Mouse (Mus musculus): ENCODE results near the gene Ccr3. TPM values are rescaled to one million over a fixed set of nuclear protein-coding genes. Genes with fewer than 3 reads are reported as not detected.
"Not testable (repeated sequence)": the region's sequence is repeated elsewhere in the genome, so short reads cannot be mapped to it uniquely, and the experiment has no call there.

The Ccr3 gene
- polyA plus RNA-seq, 1 experiment from 2014 or later, result 0.05 TPM

- H3K27me3 ChIP-seq (replicated peaks), result no peaks in the 10 kb centered on the region; the same call in 1 of the 2 replicates
- H3K4me2 ChIP-seq, result no peak overlapping the region
- no peak overlapping the region for H3K27ac ChIP-seq
- no peak overlapping the region for H3K4me3 ChIP-seq
- ATAC-seq, result no peak
- no peaks in the 10 kb centered on the region for H3K9me3 ChIP-seq (replicated peaks)
- H3K9ac ChIP-seq, result no peak overlapping the region
- WGBS (ENCODE audit: insufficient replicate concordance), result 20% methylated on average over 3 of the region's 3 CpGs
- peaks cover 20% of the 10 kb centered on the region for H3K4me1 ChIP-seq
- H3K36me3 ChIP-seq, result no peaks in the 10 kb centered on the region
These were observed 34.5 kb downstream of the Ccr3 start for GRCm38 (mm10) chr9:124056158-124056709.

GRCm38 (mm10) chr9:124059660-124060352 is 38.0 kb downstream of the Ccr3 start:
- H3K4me3 ChIP-seq, result no peak overlapping the region
- no peak overlapping the region for H3K4me2 ChIP-seq
- no peak overlapping the region for H3K9ac ChIP-seq
- no peaks in the 10 kb centered on the region; the same call in 1 of the 2 replicates for H3K27me3 ChIP-seq (replicated peaks)
- H3K9me3 ChIP-seq (replicated peaks), result no peaks in the 10 kb centered on the region
- peak overlapping the region; percentile 49; the same call in 1 of the 2 replicates for H3K27ac ChIP-seq
- peak; percentile 64 for ATAC-seq
- H3K36me3 ChIP-seq, result no peaks in the 10 kb centered on the region
- WGBS (ENCODE audit: insufficient replicate concordance), result 52% methylated on average over 2 of the region's 2 CpGs
- H3K4me1 ChIP-seq, result peaks cover 25% of the 10 kb centered on the region

GRCm38 (mm10) chr9:124061474-124062432 is 40.0 kb downstream of the Ccr3 start:
- not testable (repeated sequence) for H3K9me3 ChIP-seq (replicated peaks); H3K36me3 ChIP-seq; H3K4me3 ChIP-seq; H3K27me3 ChIP-seq (replicated peaks)
- H3K27ac ChIP-seq, result peak overlapping the region; percentile 91
- ATAC-seq, result peak; percentile 57
- H3K4me2 ChIP-seq, result peak overlapping the region; percentile 53
- peaks cover 18% of the 10 kb centered on the region for H3K4me1 ChIP-seq
- peak overlapping the region; percentile 39; the same call in 1 of the 2 replicates for H3K9ac ChIP-seq
- WGBS (ENCODE audit: insufficient replicate concordance), result 21% methylated on average over 3 of the region's 3 CpGs

GRCm38 (mm10) chr9:124066572-124067103 is 44.9 kb downstream of the Ccr3 start:
- H3K4me2 ChIP-seq, result no peak overlapping the region
- ATAC-seq, result no peak
- H3K36me3 ChIP-seq, result no peaks in the 10 kb centered on the region
- no peaks in the 10 kb centered on the region for H3K9me3 ChIP-seq (replicated peaks)
- H3K27ac ChIP-seq, result no peak overlapping the region
- no peak overlapping the region for H3K9ac ChIP-seq
- no peaks in the 10 kb centered on the region for H3K27me3 ChIP-seq (replicated peaks)
- peaks cover 10% of the 10 kb centered on the region for H3K4me1 ChIP-seq
- no peak overlapping the region for H3K4me3 ChIP-seq

- ATAC-seq, result no peak
- H3K9ac ChIP-seq, result no peak overlapping the region
- WGBS (ENCODE audit: insufficient replicate concordance), result 26% methylated on average over 2 of the region's 2 CpGs
- H3K4me1 ChIP-seq, result peaks cover 4% of the 10 kb centered on the region
- H3K4me3 ChIP-seq, result no peak overlapping the region
- H3K9me3 ChIP-seq (replicated peaks), result no peaks in the 10 kb centered on the region
- no peaks in the 10 kb centered on the region for H3K27me3 ChIP-seq (replicated peaks)
- no peak overlapping the region for H3K4me2 ChIP-seq
- H3K27ac ChIP-seq, result no peak overlapping the region
- no peaks in the 10 kb centered on the region for H3K36me3 ChIP-seq
These were observed 46.6 kb downstream of the Ccr3 start for GRCm38 (mm10) chr9:124068098-124069058.

- Histone ChIP-seq H3K4me2 (no peak overlapping the region), H3K27me3 (replicated peaks) (no peaks in the 10 kb centered on the region), H3K27ac (no peak overlapping the region), H3K9ac (no peak overlapping the region), H3K4me3 (no peak overlapping the region), H3K9me3 (replicated peaks) (no peaks in the 10 kb centered on the region), H3K4me1 (peaks cover 4% of the 10 kb centered on the region), H3K36me3 (no peaks in the 10 kb centered on the region)
- 68% methylated on average over 1 of the region's 1 CpGs for WGBS (ENCODE audit: insufficient replicate concordance)
- ATAC-seq, result no peak
These were observed 49.7 kb downstream of the Ccr3 start for GRCm38 (mm10) chr9:124071506-124071905.

- Histone ChIP-seq H3K27ac (no peak overlapping the region), H3K36me3 (no peaks in the 10 kb centered on the region), H3K4me2 (no peak overlapping the region), H3K27me3 (replicated peaks) (no peaks in the 10 kb centered on the region), H3K4me3 (no peak overlapping the region), H3K9me3 (replicated peaks) (no peaks in the 10 kb centered on the region), H3K4me1 (0 out of 2 replicates have a peak, but pooled peaks cover 2% of the 10 kb centered on the region), H3K9ac (no peak overlapping the region)
- no peak for ATAC-seq
- WGBS (ENCODE audit: insufficient replicate concordance), result 59% methylated on average over 4 of the region's 4 CpGs
These were observed 58.0 kb downstream of the Ccr3 start for GRCm38 (mm10) chr9:124079803-124080202.

GRCm38 (mm10) chr9:124080471-124080870 is 58.7 kb downstream of the Ccr3 start:
- not testable (repeated sequence) for H3K9ac ChIP-seq; H3K4me1 ChIP-seq; H3K4me2 ChIP-seq; ATAC-seq; H3K36me3 ChIP-seq; H3K9me3 ChIP-seq (replicated peaks); H3K27me3 ChIP-seq (replicated peaks); H3K4me3 ChIP-seq; H3K27ac ChIP-seq
- WGBS (ENCODE audit: insufficient replicate concordance), result 84% methylated on average over 13 of the region's 13 CpGs

Other genes starting within 250 kb of the Ccr3 start
- 0.06 and 0.13 TPM in 2 replicates for gene Cxcr6, start 215.5 kb upstream of the Ccr3 start, polyA plus RNA-seq (2016; fragmentation: Nextera tagmentation; extraction: Ambion mirVana)
- gene Fyco1, start 170.1 kb upstream of the Ccr3 start, polyA plus RNA-seq (2016; fragmentation: Nextera tagmentation; extraction: Ambion mirVana), result 5.4 and 5.6 TPM in 2 replicates
- gene Xcr1, start 159.9 kb upstream of the Ccr3 start, polyA plus RNA-seq (2016; fragmentation: Nextera tagmentation; extraction: Ambion mirVana), result not detected in 2 replicates
- gene Ccr1, start 53.3 kb upstream of the Ccr3 start, polyA plus RNA-seq (2016; fragmentation: Nextera tagmentation; extraction: Ambion mirVana), result 1.4 and 1.6 TPM in 2 replicates
- gene Ccr1l1, start 43.6 kb upstream of the Ccr3 start, polyA plus RNA-seq (2016; fragmentation: Nextera tagmentation; extraction: Ambion mirVana), result not detected in 2 replicates
- gene Ccr2, start 80.0 kb downstream of the Ccr3 start, polyA plus RNA-seq (2016; fragmentation: Nextera tagmentation; extraction: Ambion mirVana), result 1.9 TPM in 2 replicates
- 1.6 TPM in 2 replicates for gene Ccr5, start 99.6 kb downstream of the Ccr3 start, polyA plus RNA-seq (2016; fragmentation: Nextera tagmentation; extraction: Ambion mirVana)

Measured in liver, embryonic 12.5 days (tissue).